Mouse (Mus musculus) c-Kit-negative CD71-positive TER-119-positive erythroid progenitor cells, embryonic 14.5 days (primary cell): ENCODE data around the gene Rpl12.

Source experiments
- DNase-seq: peaks from one replicate; pipeline ENCODE4 v3.0.0-alpha.2; 2013; ENCODE audit warnings: low read depth, low spot score

Gene Rpl12

GRCm38 (mm10) chr2:32940483-32940882 is 20.9 kb upstream of the Rpl12 start:
- no peak for DNase-seq

GRCm38 (mm10) chr2:32947454-32947853 is 13.9 kb upstream of the Rpl12 start:
- DNase-seq, result no peak

DNA sequence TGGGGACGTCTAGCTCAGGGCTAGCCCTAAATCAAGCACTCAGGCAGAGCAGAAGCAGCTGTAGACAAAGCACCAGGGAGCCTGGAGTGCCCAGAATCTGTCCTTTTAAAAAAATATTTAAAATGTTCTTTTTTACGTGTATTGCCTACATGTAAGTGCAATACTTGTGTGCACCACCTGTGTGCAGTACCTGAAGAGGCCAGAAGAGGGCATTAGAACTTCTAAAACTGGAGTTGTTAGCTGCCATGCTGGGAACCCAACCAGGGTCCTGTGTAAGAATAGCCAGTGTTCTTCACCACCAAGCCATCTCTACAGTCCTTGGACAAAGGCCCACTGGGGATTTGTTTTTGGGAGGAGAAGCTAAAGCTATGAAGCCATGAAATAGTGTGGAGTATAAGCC is 6.8 kb upstream of the Rpl12 start:
- DNase-seq, result no peak

DNA sequence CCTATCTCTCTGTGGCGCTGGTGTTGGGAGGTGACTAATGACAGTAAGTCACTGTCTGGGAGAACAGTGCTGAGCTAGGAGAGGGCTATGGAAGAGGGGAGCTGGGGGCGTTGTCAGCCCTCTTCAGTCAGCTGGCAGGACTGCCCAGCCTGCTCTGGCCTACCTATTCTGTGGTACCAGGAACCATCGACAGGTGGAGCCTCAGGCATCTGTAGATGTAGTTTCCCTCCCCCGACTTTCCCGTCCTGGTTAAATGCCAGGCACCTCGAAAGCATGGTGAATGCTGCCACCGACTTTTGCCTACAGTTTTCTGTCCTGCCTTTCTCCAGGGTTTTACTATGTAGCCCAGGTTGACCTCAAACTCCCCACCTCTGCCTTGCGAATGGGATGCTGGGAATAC is 4.0 kb upstream of the Rpl12 start:
- no peak for DNase-seq

DNA sequence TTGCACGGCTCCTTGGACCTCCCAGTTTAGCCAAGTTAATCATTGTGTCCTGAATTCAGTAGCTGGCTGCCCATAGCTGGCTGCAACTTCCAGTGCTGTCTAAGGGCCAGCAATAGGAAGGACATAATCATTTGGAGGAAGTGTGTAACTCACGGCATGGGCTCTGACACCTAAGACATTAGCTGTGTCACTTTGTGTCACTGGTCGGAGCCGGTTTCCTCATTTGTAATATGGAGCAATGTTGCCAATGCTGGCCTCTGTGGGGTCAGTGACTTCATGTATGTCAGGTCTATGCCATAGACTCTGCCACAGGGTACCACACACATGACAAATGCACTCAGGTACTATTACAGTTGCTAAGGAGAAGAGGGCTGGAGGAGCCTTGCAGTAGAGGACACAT is 1.1 kb upstream of the Rpl12 start:
- no peak for DNase-seq

DNA sequence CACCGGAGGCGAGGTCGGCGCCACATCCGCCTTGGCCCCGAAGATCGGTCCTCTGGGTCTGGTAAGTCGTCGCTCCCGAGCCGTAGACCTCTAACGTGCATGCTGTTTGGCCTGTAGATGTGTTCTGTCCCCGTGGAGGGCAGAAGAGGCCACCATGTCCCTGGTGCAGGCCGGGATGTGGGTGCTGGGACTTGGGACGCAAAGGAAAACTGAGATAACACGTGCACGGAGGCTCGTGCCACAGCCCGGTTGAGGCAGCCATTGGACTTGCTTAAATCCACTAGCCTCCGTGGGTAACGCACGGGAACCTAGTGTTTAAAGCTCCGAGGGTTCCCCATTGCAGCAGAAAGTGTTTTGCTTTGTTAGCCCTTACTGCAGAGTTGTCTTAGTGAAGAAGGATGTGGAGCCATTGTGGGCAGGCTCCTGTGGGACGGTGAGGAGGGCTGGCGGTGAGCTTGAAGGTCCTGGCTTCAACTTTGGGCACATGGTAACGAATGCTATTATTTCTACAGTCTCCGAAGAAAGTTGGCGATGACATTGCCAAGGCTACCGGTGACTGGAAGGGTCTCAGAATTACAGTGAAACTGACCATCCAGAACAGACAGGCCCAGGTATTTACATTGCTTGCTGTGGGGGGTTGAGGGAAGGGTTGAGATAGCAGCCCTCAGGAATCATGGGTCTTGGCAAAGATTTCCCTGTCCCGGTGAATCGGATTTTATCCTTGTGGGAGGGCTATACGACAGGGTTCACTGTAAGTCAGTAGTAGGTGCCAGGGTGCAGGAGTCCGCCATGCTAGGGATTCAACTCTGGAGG is 909 bp downstream of the Rpl12 start:
- no peak for DNase-seq

DNA sequence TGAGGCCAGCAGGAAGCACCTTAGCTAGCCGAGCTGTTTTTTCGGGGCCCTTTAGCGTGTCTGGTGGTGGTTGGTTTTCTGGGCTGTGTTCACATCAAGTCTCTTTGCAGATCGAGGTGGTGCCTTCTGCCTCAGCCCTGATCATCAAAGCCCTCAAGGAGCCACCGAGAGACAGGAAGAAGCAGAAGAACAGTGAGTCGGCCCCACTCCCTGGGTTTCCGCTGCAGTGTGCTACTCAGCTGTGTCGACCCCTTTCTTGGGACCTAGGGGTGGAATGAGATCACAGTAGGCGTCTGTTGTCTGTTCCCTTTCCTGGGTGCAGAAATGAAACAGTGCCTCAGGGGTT is 1.5 kb downstream of the Rpl12 start:
- DNase-seq, result no peak

GRCm38 (mm10) chr2:32963544-32963943 is 2.2 kb downstream of the Rpl12 start:
- DNase-seq, result no peak

GRCm38 (mm10) chr2:32963981-32964380 is 2.6 kb downstream of the Rpl12 start:
- no peak for DNase-seq

- no peak for DNase-seq
These were observed 3.5 kb downstream of the Rpl12 start for GRCm38 (mm10) chr2:32964659-32965457.

GRCm38 (mm10) chr2:32965511-32966183 is 4.3 kb downstream of the Rpl12 start:
- no peak for DNase-seq

DNA sequence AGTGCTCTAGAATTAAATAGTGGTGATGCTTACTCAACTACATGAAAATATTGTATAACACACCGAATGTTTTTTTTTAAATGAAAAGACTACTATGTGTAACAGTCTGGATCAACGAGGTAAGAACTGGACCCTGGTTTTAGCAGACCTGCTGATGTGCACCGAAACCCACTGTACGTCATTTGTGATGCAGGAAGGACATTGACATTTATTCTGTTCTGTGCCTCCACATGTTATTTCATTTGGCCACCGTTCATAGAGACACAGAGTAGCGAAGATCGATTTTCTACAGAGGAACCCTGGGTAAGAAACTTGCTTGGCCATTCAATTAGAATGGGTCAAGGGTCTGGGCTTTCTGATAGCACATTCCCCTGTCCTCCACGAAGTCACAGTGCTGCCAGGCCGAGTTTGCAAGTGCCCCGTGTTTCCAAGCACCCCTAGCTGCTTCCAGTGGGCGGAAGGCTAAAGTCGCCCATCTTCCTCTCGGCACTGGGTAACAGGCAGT is 4.9 kb downstream of the Rpl12 start:
- DNase-seq, result no peak

GRCm38 (mm10) chr2:32966689-32967631 is 5.6 kb downstream of the Rpl12 start:
- no peak for DNase-seq

DNA sequence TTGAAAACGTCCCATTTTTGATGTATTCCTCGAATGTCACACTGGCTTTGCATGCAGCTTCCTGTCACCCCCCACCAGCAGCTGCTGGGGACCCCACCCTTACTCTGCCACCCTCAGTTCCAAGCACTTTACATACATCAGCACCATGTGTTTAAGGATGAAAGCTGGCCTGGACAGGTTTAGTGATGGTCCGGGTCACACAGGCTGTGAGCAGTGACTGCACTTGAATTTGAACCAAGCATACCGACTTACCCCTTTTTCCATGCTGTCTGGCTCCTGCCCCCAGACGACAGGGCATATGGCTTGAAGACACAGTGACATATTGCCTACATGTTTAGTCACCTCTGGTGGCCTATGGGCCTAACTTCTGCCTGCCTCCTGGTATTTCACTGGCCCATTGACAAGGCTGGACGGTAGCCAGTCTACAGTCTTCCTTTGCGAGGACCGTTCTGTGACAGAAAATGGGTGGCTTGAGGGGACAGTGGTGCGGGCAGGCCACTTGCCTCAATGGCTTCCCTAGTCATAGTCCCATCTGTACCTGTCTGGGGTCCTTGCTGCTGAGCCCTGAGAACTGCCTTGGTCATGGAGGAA is 6.8 kb downstream of the Rpl12 start:
- DNase-seq, result no peak

DNA sequence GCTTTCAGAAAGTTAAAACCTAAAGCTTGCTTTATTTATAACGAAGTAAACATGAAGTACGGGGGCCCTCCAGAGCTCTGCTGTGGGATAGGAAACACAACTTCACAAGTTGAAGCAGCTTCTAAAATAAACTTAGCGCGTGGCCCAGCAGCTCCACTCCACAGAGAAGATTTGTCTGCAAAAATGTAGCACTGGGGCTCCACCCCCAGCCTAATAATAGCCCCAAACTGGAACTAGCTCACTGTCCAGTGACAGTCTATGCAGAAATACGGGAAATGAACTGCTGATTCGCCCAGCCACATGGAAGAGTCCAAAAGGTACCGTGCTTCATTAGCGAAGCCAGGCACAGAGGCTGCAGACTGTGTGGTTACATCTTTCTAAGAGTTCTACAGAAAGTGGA is 8.0 kb downstream of the Rpl12 start:
- no peak for DNase-seq

- DNase-seq, result no peak
These were observed 9.9 kb downstream of the Rpl12 start for GRCm38 (mm10) chr2:32971235-32971634.

GRCm38 (mm10) chr2:32974216-32974615 is 12.9 kb downstream of the Rpl12 start:
- DNase-seq, result no peak

DNA sequence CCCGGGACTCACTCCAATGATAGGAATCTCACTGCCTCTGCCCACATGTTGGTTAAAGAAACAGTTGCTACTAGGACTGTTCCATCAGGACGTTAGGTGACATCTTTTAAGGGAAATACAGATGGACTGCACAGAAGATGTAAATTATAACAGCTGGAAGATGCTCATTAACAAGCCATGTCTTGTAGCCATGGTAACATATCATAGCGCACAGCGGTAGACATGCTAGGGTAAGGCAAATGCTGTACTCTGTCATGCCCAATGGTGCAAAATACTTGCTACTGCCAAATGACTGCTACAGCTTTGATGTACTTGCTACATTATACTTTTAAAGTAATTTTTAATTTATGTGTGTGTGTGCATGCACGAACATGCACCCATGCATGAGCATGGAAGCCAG is 15.8 kb downstream of the Rpl12 start:
- DNase-seq, result no peak

DNA sequence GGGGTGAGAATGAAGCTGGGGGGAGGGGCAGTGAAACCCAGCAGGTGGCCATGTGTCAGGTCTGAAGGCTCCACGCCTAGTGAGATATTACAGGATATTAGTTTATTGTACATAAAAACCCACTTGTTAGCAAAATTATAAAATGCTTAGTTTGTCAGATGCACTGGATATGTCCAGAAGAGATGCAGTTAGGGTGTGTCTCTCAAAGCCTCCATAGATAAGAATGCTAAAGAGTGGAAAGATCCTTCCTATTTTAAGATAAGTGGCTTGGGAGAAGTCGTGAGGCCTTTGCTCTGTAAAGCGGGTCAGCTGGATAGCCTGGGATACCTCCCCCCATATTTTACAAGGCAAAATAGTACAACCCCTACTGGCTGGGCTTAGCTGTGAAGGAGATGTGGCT is 17.3 kb downstream of the Rpl12 start:
- no peak for DNase-seq

DNA sequence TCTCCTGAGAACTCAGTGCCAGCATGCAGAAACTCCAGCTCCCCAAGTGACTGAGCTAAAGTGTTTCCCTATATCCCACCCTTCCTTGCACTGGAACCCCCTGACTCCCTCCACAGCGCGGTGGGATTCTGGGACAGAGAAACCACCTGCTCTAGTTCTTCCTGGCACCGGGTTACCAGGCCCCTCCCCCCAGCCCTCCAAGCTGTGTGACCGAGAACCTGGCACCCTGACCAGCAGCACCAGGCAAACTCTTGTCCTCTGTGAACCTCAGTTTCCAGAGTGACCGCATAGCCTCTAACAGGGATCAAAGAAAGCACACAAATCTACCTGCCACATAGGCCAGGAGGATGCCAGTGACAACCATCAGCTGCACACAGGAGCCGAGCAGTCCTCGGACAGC is 18.3 kb downstream of the Rpl12 start:
- no peak for DNase-seq

DNA sequence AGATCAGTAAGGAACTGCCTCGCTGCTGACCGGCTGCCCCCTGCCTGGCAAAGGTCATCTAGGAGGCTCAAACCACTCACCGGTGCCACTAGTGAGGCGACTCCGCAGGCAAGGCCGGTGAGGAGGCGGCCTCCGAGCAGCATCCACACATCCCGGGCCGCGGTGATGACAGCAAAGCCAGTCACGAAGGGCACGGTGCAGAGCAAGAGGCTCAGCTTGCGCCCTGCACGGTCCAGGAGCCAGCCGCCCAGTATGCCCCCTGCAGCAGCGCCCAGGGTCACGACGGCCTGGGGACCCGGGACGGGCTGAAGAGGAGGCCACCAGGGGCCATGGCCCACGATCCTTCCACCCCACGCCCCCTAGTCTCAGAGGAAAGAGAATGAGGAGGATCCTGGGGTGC is 19.9 kb downstream of the Rpl12 start:
- DNase-seq, result no peak
